Mouse (Mus musculus): ENCODE measurements around the gene Skil.

The Skil gene

GRCm38 (mm10) chr3:31083507-31084245 is 11.2 kb upstream of the Skil start:
- DNase-seq (ENCODE audit: low spot score in 2 of 2) = peak; percentile 24 to 52

GRCm38 (mm10) chr3:31085000-31085399 is 9.9 kb upstream of the Skil start:
- DNase-seq (ENCODE audit: low spot score in 2 of 2) = no peak

- no peak for DNase-seq (ENCODE audit: low spot score in 2 of 2)
Observed at GRCm38 (mm10) chr3:31088789-31089775, 5.8 kb upstream of the Skil start.

- DNase-seq (ENCODE audit: low spot score in 2 of 2) = peak in 1 of 2 experiments; percentile 29
Observed at GRCm38 (mm10) chr3:31089956-31090355, 4.9 kb upstream of the Skil start.

GRCm38 (mm10) chr3:31093196-31093595 is 1.7 kb upstream of the Skil start:
- DNase-seq (ENCODE audit: low spot score in 2 of 2) = peak; percentile 30 to 37

GRCm38 (mm10) chr3:31093627-31094351 is 1.1 kb upstream of the Skil start:
- DNase-seq (ENCODE audit: low spot score in 2 of 2) = peak; percentile 88 to 89

- DNase-seq (ENCODE audit: low spot score in 2 of 2) = no peak
Observed at GRCm38 (mm10) chr3:31095179-31095490, 277 bp downstream of the Skil start.

- peak; percentile 73 to 79 for DNase-seq (ENCODE audit: low spot score in 2 of 2)
Observed at GRCm38 (mm10) chr3:31095491-31096154, 765 bp downstream of the Skil start.

- no peak for DNase-seq (ENCODE audit: low spot score in 2 of 2)
Observed at GRCm38 (mm10) chr3:31096155-31097101, 1.6 kb downstream of the Skil start.

- DNase-seq (ENCODE audit: low spot score in 2 of 2) = no peak
Observed at GRCm38 (mm10) chr3:31097102-31097720, 2.4 kb downstream of the Skil start.

- no peak for DNase-seq (ENCODE audit: low spot score in 2 of 2)
Observed at GRCm38 (mm10) chr3:31097976-31098375, 3.1 kb downstream of the Skil start.

- no peak for DNase-seq (ENCODE audit: low spot score in 2 of 2)
Observed at GRCm38 (mm10) chr3:31098556-31098955, 3.7 kb downstream of the Skil start.

- DNase-seq (ENCODE audit: low spot score in 2 of 2) = no peak
Observed at GRCm38 (mm10) chr3:31100026-31100425, 5.2 kb downstream of the Skil start.

- no peak for DNase-seq (ENCODE audit: low spot score in 2 of 2)
Observed at GRCm38 (mm10) chr3:31100802-31101201, 5.9 kb downstream of the Skil start.

GRCm38 (mm10) chr3:31104936-31105335 is 10.1 kb downstream of the Skil start:
- DNase-seq (ENCODE audit: low spot score in 2 of 2) = no peak

GRCm38 (mm10) chr3:31106597-31106996 is 11.7 kb downstream of the Skil start:
- DNase-seq (ENCODE audit: low spot score in 2 of 2) = no peak

- DNase-seq (ENCODE audit: low spot score in 2 of 2) = no peak
Observed at GRCm38 (mm10) chr3:31107674-31108073, 12.8 kb downstream of the Skil start.

- no peak for DNase-seq (ENCODE audit: low spot score in 2 of 2)
Observed at GRCm38 (mm10) chr3:31109108-31109507, 14.2 kb downstream of the Skil start.

GRCm38 (mm10) chr3:31123098-31123497 is 28.2 kb downstream of the Skil start:
- DNase-seq (ENCODE audit: low spot score in 2 of 2) = no peak

- DNase-seq (ENCODE audit: low spot score in 2 of 2) = no peak
Observed at GRCm38 (mm10) chr3:31126303-31126702, 31.4 kb downstream of the Skil start.
